Mouse (Mus musculus) myocyte (in vitro differentiated cells): Measurements from ENCODE around the gene Dars2. TPM values are rescaled to one million over a fixed set of nuclear protein-coding genes. Genes with fewer than 3 reads are reported as not detected.
A peak's percentile ranks its signal among the peaks of the same experiment; 100 is the strongest.

Experiments
- H3K27me3 ChIP-seq: one replicate; pipeline ENCODE4 v1.6.1; 2011; ENCODE audit not compliant: control insufficient read depth, insufficient read depth, insufficient read length
- H3K36me3 ChIP-seq: one replicate; pipeline ENCODE4 v1.6.1; 2011; ENCODE audit not compliant: control insufficient read depth, insufficient read depth
- H3K4me2 ChIP-seq: one replicate; pipeline ENCODE4 v1.6.1; 2011; ENCODE audit warnings: low read depth, control low read depth
- H3K4me3 ChIP-seq: one replicate; pipeline ENCODE4 v1.5.1; 2011; ENCODE audit warnings: mild to moderate bottlenecking, control low read depth, moderate library complexity
- H3K79me2 ChIP-seq: one replicate; pipeline ENCODE4 v1.6.1; 2011; ENCODE audit not compliant: control insufficient read depth, insufficient read depth
- H3ac ChIP-seq: one replicate; pipeline ENCODE4 v1.6.1; 2011; ENCODE audit not compliant: control insufficient read depth, insufficient read length
- CEBPB ChIP-seq: IDR thresholded peaks from 2 replicates; pipeline ENCODE4 v1.6.1; 2011; ENCODE audit warnings: mild to moderate bottlenecking, moderate library complexity; ENCODE audit not compliant: poor library complexity, insufficient read depth, severe bottlenecking
- E2F4 ChIP-seq: IDR thresholded peaks from one replicate; pipeline ENCODE4 v1.6.1; 2011; ENCODE audit warnings: mild to moderate bottlenecking, control low read depth, moderate library complexity; ENCODE audit not compliant: insufficient read depth
- MAX ChIP-seq: IDR thresholded peaks from one replicate; pipeline ENCODE4 v1.6.1; 2011; ENCODE audit warnings: low read depth, mild to moderate bottlenecking, control low read depth
- MYOD1 ChIP-seq, 3 experiments: IDR thresholded peaks; one replicate each; pipeline ENCODE4 v1.6.1; 2011; ENCODE audit warnings: control low read depth in 2 of 3, low read depth in 2 of 3, mild to moderate bottlenecking in 2 of 3, moderate library complexity in 1 of 3; ENCODE audit not compliant: insufficient read length in 2 of 3, control insufficient read depth in 1 of 3
- MYOG ChIP-seq, 3 experiments: IDR thresholded peaks; one replicate each; pipeline ENCODE4 v1.6.1; 2011; ENCODE audit warnings: control low read depth in 2 of 3, low read depth in 2 of 3, mild to moderate bottlenecking in 2 of 3; ENCODE audit not compliant: insufficient read length in 2 of 3, control insufficient read depth in 1 of 3, insufficient read depth in 1 of 3
- POLR2A ChIP-seq: IDR thresholded peaks from one replicate; pipeline ENCODE4 v1.6.1; 2011; ENCODE audit warnings: low read depth, mild to moderate bottlenecking, control low read depth, moderate library complexity; ENCODE audit not compliant: insufficient read length
- POLR2AphosphoS2 ChIP-seq: IDR thresholded peaks from one replicate; pipeline ENCODE4 v1.6.1; 2011; ENCODE audit warnings: low read depth, control low read depth; ENCODE audit not compliant: insufficient read length
- REST ChIP-seq: IDR thresholded peaks from one replicate; pipeline ENCODE4 v1.6.1; 2011; ENCODE audit warnings: mild to moderate bottlenecking, control low read depth, moderate library complexity; ENCODE audit not compliant: insufficient read depth, insufficient read length
- SRF ChIP-seq: IDR thresholded peaks from one replicate; pipeline ENCODE4 v1.6.1; 2011; ENCODE audit warnings: low read depth; ENCODE audit not compliant: control insufficient read depth, insufficient read length
- TCF12 ChIP-seq: IDR thresholded peaks from one replicate; pipeline ENCODE4 v1.6.1; 2011; ENCODE audit warnings: mild to moderate bottlenecking, control low read depth; ENCODE audit not compliant: poor library complexity, insufficient read depth, severe bottlenecking
- TCF3 ChIP-seq: IDR thresholded peaks from one replicate; pipeline ENCODE4 v1.6.1; 2011; ENCODE audit warnings: low read depth, control low read depth; ENCODE audit not compliant: insufficient read length
- USF1 ChIP-seq: IDR thresholded peaks from one replicate; pipeline ENCODE4 v1.6.1; 2011; ENCODE audit warnings: low read depth, mild to moderate bottlenecking, control low read depth, moderate library complexity
- polyA plus RNA-seq: library from polyadenylated mRNA; unstranded; fragments of >200 nt; fragmentation: generic; extraction: Trizol; gene quantifications from one replicate; pipeline ENCODE4 v1.2.1, GENCODE M21; 2012; ENCODE audit warnings: missing spikeins

The Dars2 gene
- polyA plus RNA-seq, 1 experiment = 18.1 TPM

DNA sequence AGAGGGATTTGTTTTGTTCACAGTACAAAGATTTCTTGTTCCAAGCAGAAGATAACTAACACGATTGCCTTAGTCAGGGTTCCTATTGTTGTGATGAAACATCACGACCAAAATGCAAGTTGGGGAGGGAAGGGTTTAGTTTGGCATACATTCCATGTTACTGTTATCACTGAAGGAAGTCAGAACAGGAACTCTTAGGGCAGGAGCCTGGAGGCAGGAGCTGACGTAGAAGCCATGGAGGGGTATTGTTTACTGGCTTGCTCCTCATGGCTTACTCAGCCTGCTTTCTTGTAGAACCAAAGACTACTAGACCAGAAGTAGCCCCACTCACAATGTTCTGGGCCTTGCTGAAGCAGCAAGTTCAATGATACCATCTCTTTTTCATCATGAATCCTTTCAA is 23.5 kb downstream of the Dars2 start:
- no peaks in the 10 kb centered on the region for H3K79me2 ChIP-seq
- H3K4me2 ChIP-seq = no peak overlapping the region
- no peak overlapping the region for H3ac ChIP-seq
- no peaks in the 10 kb centered on the region for H3K27me3 ChIP-seq
- peaks cover 12% of the 10 kb centered on the region for H3K36me3 ChIP-seq
- no peak overlapping the region for H3K4me3 ChIP-seq
- no peak for TF ChIP-seq MYOG (IDR thresholded peaks at IDR 0.05; ENCODE audit: control insufficient read depth in 1 of 3, insufficient read depth in 1 of 3, insufficient read length in 2 of 3, low read depth in 2 of 3)
- no peak for TF ChIP-seq POLR2A
- TF ChIP-seq CEBPB = no peak
- no peak for TF ChIP-seq MAX
- no peak for TF ChIP-seq SRF
- TF ChIP-seq E2F4 = no peak
- no peak for TF ChIP-seq REST
- TF ChIP-seq TCF12 = no peak
- no peak for TF ChIP-seq POLR2AphosphoS2
- no peak for TF ChIP-seq USF1
- TF ChIP-seq TCF3 = no peak
- no peak for TF ChIP-seq MYOD1 (IDR thresholded peaks at IDR 0.05; ENCODE audit: control insufficient read depth in 1 of 3, insufficient read length in 2 of 3, low read depth in 2 of 3)

DNA sequence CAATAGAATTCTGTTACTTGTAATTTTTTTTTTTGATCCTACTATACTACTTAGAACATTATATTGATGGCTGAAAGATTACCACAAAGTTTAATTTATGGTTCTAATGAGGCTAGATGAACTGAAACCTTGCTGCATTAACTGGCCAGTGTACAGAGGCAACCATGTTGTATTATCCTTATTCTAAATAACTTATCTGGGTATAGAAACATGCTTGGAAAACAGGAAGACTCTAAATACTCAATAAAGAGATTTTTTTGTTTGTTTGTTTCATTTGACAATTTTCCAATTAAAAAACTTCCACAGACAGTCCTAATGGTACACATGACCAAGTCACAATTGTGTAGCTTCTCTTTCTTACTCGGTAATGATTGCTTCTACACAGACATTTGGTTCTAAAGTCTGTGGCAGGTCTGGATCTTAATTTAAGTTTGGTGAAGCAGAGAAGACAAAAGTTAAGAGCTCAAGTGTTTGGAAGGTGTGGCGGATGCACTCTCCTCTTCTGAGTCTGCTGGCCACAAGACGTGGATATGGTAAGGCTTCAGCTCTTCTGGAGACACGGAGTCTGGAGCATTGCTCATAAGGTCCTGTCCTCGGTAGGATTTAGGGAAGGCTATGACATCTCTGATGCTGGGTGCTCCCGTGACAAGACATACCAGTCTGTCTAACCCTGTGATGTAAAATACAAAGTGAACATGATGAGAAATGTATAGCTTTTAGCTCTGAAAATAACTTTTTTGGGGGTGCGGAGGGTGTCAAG is 29.0 kb downstream of the Dars2 start:
- no peak for TF ChIP-seq MYOD1 (IDR thresholded peaks at IDR 0.05; ENCODE audit: control insufficient read depth in 1 of 3, insufficient read length in 2 of 3, low read depth in 2 of 3)
- no peak for TF ChIP-seq TCF12
- TF ChIP-seq SRF = no peak
- TF ChIP-seq CEBPB = no peak
- TF ChIP-seq E2F4 = no peak
- TF ChIP-seq POLR2A = no peak
- no peak for TF ChIP-seq REST
- TF ChIP-seq MYOG (IDR thresholded peaks at IDR 0.05; ENCODE audit: control insufficient read depth in 1 of 3, insufficient read depth in 1 of 3, insufficient read length in 2 of 3, low read depth in 2 of 3) = no peak
- no peak for TF ChIP-seq POLR2AphosphoS2
- TF ChIP-seq USF1 = no peak
- no peak for TF ChIP-seq MAX
- TF ChIP-seq TCF3 = no peak
- Histone ChIP-seq H3K36me3 (peaks cover 24% of the 10 kb centered on the region), H3ac (no peak overlapping the region)

GRCm38 (mm10) chr1:161040855-161041254 is 29.6 kb downstream of the Dars2 start:
- H3ac ChIP-seq = no peak overlapping the region
- peaks cover 30% of the 10 kb centered on the region for H3K36me3 ChIP-seq
- H3K4me2 ChIP-seq = no peak overlapping the region
- no peak for TF ChIP-seq USF1
- peak; percentile 53 for TF ChIP-seq POLR2AphosphoS2
- TF ChIP-seq SRF = no peak
- H3K4me3 ChIP-seq = no peak overlapping the region
- H3K79me2 ChIP-seq = peaks cover 13% of the 10 kb centered on the region
- no peaks in the 10 kb centered on the region for H3K27me3 ChIP-seq

More for the DNA sequence above, 29.0 kb downstream of the Dars2 start:
- Histone ChIP-seq H3K4me3 (no peak overlapping the region), H3K79me2 (peaks cover 8% of the 10 kb centered on the region), H3K27me3 (no peaks in the 10 kb centered on the region), H3K4me2 (no peak overlapping the region)

- TF ChIP-seq CEBPB (no peak), POLR2AphosphoS2 (peak; percentile 41)
- H3ac ChIP-seq = no peak overlapping the region
- no peaks in the 10 kb centered on the region for H3K27me3 ChIP-seq
- H3K79me2 ChIP-seq = peaks cover 18% of the 10 kb centered on the region
- no peak overlapping the region for H3K4me3 ChIP-seq
- no peak overlapping the region for H3K4me2 ChIP-seq
- peaks cover 33% of the 10 kb centered on the region for H3K36me3 ChIP-seq
Observed at GRCm38 (mm10) chr1:161040426-161040770, 30.1 kb downstream of the Dars2 start.

GRCm38 (mm10) chr1:161039741-161040425 is 30.6 kb downstream of the Dars2 start:
- Histone ChIP-seq H3K27me3 (no peaks in the 10 kb centered on the region), H3K4me2 (no peak overlapping the region), H3K4me3 (no peak overlapping the region), H3ac (no peak overlapping the region), H3K36me3 (peaks cover 33% of the 10 kb centered on the region), H3K79me2 (peaks cover 22% of the 10 kb centered on the region)
- TF ChIP-seq SRF (no peak), TCF12 (no peak), POLR2AphosphoS2 (peak; percentile 78), MYOG (IDR thresholded peaks at IDR 0.05; ENCODE audit: control insufficient read depth in 1 of 3, insufficient read depth in 1 of 3, insufficient read length in 2 of 3, low read depth in 2 of 3) (no peak), REST (no peak), POLR2A (peak; percentile 37)
